Mouse (Mus musculus) ovary, postnatal 10 days (tissue): Measurements from ENCODE around the gene Heca.
"Not testable (repeated sequence)": the region's sequence is repeated elsewhere in the genome, so short reads cannot be mapped to it uniquely, and the experiment has no call there.

Experiments used
- DNase-seq: peaks from one replicate; pipeline ENCODE4 v3.0.0; 2022; ENCODE audit warnings: low spot score

Heca gene

DNA sequence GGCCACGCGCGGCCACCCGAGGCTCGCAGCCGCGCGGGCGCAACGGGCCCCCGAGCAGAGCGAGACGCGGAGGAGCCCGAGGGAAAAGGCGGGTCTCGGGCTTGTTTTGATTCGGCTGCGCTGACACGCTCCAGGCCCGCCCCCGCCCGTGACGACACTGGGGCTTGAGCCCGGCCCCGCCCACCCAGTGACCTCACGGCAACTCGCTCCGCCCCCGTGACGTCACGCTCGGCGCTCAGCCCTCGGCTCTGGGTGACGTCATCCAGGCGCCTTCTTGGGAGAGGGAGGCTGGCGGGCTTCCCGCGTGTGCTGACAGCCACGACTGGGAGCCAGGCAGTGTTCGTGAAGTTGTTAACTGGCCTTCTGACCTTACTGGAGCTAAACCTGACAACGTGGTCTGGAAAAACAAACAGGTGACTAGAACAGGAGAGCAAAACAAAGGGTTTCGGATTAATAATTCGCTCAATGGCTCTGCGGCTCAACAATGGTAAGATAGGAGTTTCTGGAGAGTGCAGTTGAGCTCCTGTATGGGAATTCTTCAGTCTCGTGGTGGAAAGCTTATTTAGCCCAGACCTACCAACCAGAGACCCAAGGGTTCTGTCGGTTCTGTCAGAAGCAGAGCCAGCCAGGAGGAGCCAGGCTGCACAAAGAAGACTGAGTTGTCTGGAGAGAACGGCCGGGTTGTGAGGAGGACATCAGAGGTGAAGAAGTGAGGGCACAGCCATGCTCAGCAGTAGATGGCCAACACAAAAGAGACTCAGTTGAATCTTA is at the start of gene Heca:
Heca (minus strand) TSS at position 108 of the 771 bp plus-strand sequence.
- DNase-seq: peak; percentile 54

DNA sequence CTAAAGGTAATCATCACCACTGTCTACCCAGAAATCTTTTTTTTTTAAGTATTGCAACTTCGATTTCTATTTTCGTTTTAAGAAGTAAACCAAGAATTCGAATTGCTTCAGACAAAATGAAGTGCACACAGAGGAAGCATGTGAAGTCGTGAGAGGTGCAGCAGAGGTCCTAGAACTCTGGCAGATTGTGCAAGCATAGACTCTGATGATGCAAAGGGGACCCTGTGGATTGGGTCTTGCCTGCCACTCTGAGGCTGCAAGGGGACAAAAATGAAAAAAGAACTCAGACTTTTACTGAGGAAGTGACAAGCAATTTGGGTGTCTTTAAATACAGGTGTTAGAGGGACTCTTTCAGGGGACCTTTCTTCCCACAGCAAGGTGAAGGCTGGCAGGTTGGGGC is 42.7 kb upstream of the Heca start:
- no peak for DNase-seq

DNA sequence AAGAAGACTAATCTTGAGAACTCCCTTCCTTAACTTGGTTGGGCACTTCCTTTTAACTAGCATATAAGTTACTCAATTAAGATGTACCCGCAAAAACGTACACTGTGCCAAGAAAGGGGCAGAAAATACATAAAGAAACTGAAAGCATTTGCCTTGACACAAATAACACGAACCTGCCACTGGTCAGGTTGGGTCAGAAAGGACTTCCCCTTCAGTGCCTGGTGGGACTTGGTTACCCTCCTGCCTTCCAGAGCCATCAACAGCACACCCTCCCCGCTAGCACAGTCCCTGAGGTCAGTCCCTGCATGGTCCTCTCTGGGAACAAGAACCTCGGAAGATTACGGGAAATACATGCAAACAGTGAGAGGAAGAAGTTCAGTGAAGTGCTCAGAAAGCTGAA is 41.3 kb upstream of the Heca start:
- no peak for DNase-seq

DNA sequence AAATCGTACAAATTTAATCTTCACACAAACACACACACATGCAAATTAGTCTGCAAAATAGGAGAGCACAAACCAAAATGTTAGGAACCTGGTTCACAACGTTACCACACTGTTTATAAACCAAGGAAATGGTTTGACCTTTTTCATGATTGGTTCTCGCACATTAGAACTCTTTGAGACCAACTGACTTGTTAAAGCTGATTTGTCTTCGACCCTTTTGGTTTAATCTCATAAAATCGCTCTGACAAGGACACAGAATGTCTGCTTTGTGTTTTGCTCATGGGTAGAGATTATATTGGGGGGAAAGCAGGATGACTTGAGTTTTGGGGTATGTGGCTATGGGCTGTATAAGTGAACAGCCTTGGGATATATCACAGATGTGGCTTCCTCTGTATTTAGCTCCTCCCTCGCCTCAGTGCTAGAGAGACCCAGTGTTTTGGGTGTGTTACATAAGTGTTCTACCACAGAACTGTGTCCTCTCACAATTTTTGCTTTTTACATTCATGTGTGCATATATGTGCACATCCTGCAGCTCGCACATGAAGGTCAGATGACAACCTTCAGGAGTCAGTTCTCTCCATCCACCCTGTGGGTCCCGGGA is 40.1 kb upstream of the Heca start:
- DNase-seq: no peak

DNA sequence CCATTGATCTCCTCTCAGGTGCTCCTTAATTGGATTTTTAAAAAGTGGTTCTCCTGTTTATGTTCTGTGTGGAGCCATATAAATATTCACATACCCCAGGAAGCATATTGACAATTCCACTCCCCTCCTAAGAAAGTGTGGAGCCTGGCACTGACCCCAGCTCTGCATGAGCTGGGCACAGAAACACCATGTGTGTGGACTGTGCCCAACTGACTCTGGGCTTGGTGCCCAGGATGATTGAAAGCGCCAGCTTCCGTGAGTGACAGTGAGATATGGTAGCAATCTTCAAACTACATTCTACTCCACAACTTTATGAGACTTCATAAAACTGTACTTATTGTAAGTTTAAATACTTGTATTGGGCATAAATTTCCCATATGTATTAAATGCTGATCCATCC is 35.4 kb upstream of the Heca start:
- no peak for DNase-seq

DNA sequence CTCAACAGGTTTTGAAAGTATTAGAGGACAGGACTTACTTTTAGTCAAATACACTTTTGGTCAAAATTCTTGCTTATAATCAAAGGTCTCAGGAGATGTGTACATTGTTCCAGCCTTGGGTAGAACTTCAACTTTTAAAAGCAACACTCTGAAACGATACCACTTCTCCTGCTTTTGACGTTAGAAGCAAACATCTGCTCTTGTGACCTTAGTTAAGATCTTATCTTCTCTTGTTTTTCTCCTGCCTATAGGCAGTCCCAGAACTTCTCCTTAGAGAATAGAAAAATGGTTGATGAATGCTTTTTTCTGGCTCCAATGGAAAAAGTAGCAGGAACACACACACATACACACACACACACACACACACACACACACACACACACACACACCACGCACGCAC is 18.2 kb upstream of the Heca start:
- DNase-seq: no peak

DNA sequence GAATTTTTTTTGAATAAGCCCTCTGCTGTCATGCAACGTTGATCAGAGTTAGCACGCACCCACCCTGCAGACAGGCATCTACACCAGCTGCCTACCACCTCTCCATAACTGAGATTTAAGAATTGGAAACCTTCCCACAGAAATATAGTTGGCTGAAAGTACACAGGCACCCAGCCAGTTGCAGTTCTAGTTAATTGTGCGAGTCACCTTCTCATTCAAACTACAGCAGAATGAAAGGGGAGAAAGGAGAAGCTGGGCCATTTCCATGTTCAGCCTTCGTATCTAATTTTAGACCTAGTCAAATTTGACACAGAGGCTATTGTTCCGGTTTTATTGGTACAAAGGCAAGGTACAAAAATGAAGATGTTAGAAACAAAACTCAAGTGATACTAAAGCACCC is 2.9 kb upstream of the Heca start:
- no peak for DNase-seq

DNA sequence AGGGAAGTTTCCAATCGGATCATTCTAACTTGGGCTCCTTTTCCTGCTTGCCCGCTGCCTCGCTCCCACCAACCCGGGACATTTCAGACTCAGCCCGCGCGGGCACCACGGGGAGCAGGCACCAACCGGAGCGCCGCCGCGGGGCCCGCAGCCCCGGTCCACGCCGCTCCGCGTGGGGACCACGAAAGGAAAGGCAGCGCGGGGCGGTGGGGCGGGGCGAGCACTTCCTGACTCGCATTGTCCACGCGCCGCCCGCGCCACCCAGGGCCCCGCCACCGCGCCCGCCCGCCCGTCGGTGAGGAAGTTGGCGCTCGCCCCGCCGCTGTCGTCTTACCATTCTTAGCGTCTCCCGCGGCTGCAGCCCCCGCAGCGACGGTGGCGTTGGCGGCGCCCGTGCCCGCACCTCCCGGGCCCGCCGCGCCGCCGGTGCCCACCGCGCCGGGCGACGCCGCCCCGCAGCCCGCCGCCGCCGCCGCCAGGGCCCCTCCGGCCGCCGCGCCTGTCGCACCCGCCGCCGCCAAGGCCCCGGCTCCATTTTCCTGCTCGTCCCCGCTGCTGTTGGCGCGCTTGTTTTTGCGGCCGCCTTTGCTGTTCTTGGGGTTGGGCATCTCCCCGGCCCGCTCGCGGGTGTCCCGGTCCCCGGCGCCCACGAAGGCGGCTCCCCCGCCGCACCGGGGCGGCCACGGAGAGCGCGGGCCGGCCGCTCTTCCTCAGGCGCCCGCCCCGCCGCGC is 526 bp downstream of the Heca start:
- DNase-seq: peak; percentile 21

DNA sequence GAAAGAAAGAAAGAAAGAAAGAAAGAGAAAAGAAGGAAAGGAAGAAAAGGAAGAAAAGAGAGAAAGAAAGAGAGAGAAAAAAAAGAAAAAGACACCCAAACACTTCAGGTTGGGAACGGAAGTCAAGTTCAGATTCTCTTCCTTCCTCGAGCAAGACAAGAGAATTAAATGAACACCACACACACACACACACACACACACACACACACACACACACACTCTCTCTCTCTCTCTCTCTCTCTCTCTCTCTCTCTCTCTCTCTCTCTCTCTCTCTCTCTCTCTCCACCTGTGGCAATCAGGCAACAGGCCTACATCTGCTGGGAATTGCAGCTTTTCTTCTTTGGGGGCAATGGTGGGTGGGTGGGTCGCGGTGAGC is 1.1 kb downstream of the Heca start:
- DNase-seq: not testable (repeated sequence)

DNA sequence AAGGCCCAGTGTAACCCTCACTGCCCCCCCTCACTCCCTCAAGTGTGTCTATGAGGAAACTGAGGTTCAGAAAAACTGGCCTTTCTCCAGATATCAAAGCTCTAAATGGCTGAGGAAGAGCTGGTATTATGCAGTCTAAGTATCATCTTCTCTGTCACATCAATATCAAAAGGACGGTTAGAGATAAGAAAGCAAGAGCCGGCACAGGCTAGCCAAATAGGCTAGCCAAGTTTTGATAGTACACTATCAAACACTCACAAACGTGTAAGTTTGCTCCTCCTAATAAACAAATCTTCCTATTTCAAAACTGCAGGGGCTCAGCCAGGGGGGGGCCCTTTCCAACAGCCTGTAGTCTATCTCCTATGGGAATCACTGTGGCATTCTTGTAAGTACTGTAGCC is 1.8 kb downstream of the Heca start:
- no peak for DNase-seq

DNA sequence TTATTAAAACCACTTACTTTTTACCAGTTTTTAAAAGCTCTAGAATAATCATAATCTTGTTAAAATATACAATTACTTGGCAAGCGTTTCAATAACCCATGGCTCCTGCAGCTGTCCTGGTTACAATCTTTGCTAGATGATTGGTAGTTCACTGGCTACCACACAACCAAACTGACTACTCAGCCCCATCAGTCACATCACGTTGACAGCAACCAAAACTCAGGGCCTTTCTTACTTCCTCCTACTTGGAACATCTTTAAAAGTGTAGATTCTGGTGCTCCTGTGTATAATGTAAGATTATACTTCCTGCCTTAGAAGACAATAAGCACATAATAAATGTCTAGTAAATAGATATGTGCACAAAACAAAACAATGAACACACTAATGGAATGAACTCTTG is 14.2 kb downstream of the Heca start:
- DNase-seq: no peak

DNA sequence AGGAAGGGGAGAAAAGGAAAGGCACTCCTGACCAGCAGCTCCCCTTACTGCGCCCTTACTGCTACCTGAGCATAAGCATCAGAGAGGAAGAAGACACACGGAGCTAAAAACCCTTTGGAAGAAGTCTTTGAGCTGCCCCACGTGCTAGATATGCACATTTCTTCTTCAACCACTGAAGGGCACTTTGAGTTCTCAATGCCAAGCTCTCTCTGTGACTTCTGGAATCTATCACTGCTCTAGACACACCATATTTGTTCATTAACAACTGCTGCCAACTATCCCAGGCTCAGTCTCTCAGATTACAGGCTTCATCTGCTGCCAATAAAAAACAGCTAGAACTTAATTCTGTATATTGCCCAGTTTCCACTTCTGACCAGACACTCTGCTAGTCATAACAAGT is 15.7 kb downstream of the Heca start:
- DNase-seq: no peak

DNA sequence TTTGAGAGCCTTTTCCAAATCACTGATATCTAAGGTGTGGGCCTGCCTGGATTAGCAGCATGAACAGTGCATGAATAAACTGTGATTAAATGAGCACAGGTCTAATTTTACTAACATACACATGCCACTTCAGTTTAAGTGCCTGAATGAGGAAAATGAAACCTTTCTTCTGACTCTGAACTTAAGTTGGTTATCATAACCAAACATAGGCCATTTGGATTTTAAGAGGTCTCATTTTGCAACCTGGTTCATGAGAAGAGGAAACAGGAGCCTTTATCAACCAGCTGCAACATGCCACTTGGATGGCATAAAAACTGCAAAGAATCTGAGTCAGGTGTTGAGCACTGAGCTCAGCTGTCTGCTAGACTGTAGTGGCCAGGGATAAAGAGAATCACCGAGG is 16.7 kb downstream of the Heca start:
- DNase-seq: no peak

DNA sequence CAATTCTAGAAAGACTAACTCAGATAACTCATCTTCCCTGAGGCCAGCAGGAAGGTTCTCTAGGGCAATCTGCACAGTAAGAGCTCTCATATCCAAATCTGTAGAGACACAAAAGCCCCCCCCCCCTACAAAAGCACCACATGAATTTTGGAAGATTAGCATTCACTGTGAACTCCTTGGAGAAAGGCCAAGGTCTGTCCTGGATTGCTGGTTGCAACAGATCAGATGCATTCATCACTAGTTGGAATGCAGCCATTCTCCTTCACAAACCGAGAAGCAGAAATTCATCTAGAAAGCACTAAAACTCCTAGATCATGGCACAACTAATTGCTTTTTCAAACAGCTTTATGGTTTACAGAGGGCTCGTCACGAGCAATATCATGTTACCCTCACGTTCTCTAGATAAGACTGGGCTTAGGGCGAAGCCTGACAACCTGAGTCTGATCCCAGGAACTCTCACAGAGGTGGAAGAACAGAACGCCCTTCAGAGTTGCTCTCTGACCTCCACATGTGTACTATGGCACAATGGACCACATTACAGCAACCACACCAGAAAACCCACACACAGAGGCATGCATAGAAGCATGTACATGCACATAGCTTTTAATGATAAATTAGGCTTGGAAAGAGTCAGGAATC is 17.3 kb downstream of the Heca start:
- no peak for DNase-seq

DNA sequence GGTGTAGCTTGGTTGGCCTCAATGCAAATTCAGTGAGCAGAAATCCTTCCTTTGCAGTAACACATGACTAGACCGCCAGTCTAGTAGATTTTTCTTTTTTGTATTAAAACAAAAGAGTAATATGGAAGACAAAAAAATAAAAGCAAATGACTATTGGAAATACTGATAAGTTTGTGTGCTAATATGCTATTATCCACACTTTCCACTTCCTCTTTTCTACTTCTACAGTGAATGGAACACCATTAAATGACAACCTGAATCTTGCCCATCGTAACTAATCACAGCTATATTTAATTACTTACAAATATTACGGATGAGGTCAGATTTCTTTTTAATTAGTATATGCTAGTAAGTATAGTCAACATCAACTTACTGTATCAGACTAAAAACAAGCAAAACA is 22.7 kb downstream of the Heca start:
- DNase-seq: no peak

DNA sequence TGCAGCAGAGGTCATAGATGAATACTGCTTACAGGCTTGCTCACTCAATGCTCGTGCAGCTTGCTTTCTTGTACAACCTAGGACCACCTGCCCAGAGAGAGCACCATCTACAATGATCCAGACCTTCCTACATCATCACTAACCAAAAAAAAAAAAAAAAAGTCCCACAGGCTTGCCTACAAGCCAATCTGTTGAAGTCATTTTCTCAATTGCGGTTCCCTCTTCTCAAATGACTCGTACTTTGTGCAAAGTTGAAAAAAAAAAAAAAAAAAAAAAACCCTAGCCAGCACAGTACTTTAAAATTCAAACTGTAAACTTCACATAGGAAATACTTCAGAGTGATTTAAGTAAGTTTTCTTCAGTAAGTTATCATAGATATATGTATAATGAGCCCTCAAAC is 23.7 kb downstream of the Heca start:
- DNase-seq: no peak

DNA sequence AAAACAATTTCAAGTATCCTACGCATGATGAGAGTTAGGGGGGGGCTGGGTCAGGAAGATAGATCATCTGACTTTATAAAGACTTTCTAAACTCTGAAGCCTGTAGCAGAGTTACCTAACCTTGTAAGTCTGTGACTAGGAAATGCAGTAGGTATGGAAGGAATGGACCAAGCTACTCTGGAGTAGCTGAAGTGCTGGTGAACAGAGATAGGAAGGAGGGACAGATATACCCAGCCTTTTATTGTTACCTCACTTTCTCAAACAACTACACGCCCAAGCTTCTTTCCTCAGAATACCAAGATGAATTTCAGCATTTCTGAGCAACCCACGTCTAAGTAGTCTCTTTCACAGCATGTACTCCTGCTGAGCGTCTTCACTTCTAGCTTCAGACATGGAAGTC is 26.5 kb downstream of the Heca start:
- no peak for DNase-seq

DNA sequence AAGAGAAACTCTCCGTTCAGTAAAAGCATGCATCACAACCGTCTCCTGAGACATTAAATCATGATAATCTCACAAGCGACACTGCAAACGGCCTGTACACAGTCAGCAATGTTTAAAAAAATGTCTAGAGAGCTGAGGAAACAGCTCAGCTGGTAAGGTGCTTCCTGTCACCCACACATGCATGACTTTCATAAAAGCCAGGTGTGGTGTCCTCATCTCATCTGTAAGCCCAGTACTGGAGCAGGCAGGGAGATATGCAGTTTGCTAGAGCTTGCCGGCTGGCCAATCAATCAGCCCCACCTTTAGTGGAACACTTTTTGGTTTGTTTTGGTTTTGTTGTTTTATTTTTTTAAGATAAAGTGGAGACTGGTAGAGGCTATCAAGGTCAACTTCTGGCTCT is 27.9 kb downstream of the Heca start:
- no peak for DNase-seq

DNA sequence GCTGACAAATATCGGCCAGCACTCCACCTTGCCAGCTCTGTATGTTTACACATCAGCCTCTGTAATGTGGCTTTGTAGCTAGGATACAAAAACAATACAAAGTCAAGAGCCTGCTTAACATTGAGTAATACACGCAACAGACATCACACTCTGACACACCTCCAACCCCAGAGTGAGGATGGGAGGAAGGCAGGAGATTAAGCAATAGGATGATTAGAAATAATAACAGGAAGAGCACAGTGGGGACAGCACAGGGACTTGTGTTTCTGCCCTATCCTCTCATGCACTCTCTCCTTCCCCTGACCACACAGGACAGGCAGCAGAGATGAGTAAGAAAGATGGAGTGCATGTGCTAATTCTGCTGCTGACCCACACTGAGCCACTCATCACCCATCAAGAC is 28.8 kb downstream of the Heca start:
- no peak for DNase-seq

DNA sequence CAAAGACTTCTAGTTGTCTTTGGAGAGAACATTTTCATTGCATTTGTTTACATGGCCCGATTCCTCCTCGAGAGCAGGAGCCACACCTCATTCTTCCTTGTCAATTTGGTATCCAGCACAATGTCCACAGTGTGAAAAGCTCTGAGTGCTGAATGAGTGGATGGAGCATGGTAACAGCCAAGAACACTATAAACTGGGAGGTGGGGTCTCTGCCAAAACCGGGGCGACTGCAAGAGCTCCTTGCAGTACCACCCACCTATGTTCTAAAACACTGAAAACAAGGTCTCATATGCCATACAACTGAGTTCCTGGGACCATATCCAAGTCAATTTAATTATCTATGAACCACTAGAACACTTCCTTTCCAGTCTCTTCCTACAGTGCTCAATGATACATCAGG is 39.1 kb downstream of the Heca start:
- DNase-seq: no peak

DNA sequence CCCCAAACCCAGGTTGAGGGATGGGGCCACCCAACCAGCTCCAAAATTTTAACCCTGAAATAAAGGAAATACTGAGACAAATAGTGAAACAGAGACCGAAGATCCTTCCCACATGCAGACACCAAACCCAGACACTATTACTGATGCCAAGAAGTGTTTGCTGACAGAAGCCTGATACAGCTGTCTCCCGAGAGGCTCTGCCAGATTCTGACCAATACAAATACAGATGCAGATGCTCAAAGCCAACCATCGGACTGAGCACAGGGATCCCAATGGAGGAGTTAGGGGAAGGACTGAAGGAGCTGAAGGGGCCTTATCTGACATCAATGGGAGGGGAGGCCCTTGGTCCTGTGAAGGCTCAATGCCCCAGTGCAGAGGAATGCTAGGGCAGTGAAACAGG is 41.5 kb downstream of the Heca start:
- not testable (repeated sequence) for DNase-seq

DNA sequence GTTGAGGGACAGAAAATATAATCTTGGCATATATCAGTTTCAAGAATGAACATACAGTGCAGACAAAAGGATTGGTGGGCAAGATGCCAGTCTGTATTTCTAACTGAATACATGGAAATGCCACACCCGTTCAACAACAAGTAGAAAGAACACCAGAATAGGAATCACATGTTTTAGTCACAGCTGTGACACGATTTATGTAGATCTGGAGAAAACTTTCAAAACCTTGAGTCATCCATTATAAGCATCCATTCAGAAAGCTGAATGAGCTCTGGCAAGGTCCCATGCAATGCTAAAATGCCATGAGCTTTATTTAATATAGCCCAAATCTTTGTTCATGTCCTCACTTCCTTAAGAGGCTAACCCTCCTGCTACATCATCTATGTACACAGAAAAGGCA is 44.4 kb downstream of the Heca start:
- no peak for DNase-seq

DNA sequence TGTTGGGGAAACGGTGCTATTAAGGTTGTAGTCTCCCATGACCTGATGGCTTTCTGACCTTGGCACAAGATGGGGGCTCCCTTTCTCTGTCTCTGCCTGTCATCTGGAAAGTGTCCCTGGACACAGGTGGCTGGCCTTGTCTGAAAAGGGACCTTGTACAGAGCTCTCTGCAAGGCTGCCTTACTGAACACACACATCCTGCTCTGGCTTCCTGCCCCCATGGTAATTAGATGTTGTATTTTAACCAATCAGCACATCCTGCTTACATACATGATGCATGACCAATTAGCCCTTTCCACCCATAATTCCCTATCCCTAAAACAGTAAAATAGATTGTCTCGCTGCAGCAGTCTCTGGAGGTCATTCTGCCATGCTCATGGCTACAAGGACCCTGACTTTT is 67.1 kb downstream of the Heca start:
- no peak for DNase-seq
